ENCODE assay signal across 14 mouse cellular contexts in the genomic region with DNA sequence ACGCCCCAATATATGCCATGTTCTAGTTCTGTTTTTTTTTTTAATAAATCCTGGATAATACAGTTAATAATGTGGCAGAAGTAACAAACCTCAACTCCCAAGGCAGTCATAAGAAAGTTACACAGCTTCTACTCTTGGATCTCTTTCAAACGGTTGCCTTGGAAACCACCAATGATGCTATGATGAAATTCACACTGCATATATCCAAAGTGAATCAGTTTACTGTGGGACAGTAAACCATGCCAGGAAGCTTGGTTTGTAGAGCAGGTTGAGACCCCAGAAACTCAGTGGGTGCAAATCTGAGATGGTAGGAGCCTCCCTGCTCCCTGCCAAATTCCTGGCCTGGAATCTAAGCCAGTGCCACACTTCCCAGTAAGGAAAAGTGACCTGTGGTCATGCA.
DNase-seq lines count a peak whose midpoint lies in the region; ATAC-seq and TF ChIP-seq lines count a peak whose summit lies in the region.
"Had no signal": no experiment of that assay in that cellular context is flagged by ENCODE, and none has a peak within 500 bp of the region (broad histone marks: within the 10 kb centered on the region; RNA-seq: fewer than 3 reads in every experiment).

No protein-coding gene starts in this region.

- no peak for DNase-seq in frontal cortex, postnatal 25 days (ENCODE audit: low spot score in 2 of 2)
- DNase-seq in limb, embryonic 14.5 days (ENCODE audit: low spot score) = peak; percentile 11
- DNase-seq in limb, embryonic 10.5 days (ENCODE audit: low spot score) = no peak
- DNase-seq in brain, embryonic 14.5 days (ENCODE audit: low read depth) = peak; percentile 75
- peak; percentile 43 to 67 for DNase-seq in right cerebral cortex, postnatal 10 days (ENCODE audit: low spot score in 2 of 2)
- no peak for DNase-seq in urinary bladder, postnatal 14 days (ENCODE audit: low spot score)
- DNase-seq: gastrocnemius, postnatal 25 days; lung, postnatal 4 days; thymus, postnatal 36 days had no signal

- no peak overlapping the region for H3K9ac ChIP-seq in limb, embryonic 14.5 days (ENCODE audit: low read depth, low read length, severe bottlenecking)
- H3K9ac ChIP-seq: hindbrain, embryonic 15.5 days; liver, embryonic 14.5 days; stomach, embryonic 15.5 days had no signal

- no peaks in the 10 kb centered on the region for H3K36me3 ChIP-seq in limb, embryonic 14.5 days (ENCODE audit: control insufficient read depth, insufficient read depth, low read length)
- no peaks in the 10 kb centered on the region for H3K36me3 ChIP-seq in limb, embryonic 10.5 days
- H3K36me3 ChIP-seq: hindbrain, embryonic 15.5 days; stomach, embryonic 15.5 days had no signal

- no peaks in the 10 kb centered on the region for H3K4me1 ChIP-seq in limb, embryonic 14.5 days (ENCODE audit: control insufficient read depth, insufficient read depth, low read length)
- H3K4me1 ChIP-seq in limb, embryonic 10.5 days = no peaks in the 10 kb centered on the region
- H3K4me1 ChIP-seq: hindbrain, embryonic 15.5 days; stomach, embryonic 15.5 days had no signal

- no peaks in the 10 kb centered on the region for H3K27me3 ChIP-seq in limb, embryonic 14.5 days (ENCODE audit: control insufficient read depth, insufficient read depth, low read length)
- no peaks in the 10 kb centered on the region for H3K27me3 ChIP-seq in limb, embryonic 10.5 days (ENCODE audit: low read depth, poor library complexity, severe bottlenecking)
- H3K27me3 ChIP-seq: hindbrain, embryonic 15.5 days; stomach, embryonic 15.5 days had no signal

- no peak for TF ChIP-seq CTCF in brain, embryonic 14.5 days (IDR thresholded peaks at IDR 0.05; ENCODE audit: borderline replicate concordance, extremely low read depth, insufficient read depth, insufficient read length)

- H3K9me3 ChIP-seq in limb, embryonic 14.5 days (ENCODE audit: control insufficient read depth, low read length) = no peaks in the 10 kb centered on the region
- peaks cover 2% of the 10 kb centered on the region; the same call in 1 of the 2 replicates for H3K9me3 ChIP-seq in limb, embryonic 10.5 days (replicated peaks)
- H3K9me3 ChIP-seq: hindbrain, embryonic 15.5 days; stomach, embryonic 15.5 days had no signal

- H3K27ac ChIP-seq in limb, embryonic 14.5 days (replicated peaks; ENCODE audit: low read depth, low read length) = no peak overlapping the region
- H3K27ac ChIP-seq in limb, embryonic 10.5 days = no peak overlapping the region
- H3K27ac ChIP-seq: hindbrain, embryonic 15.5 days; kidney, postnatal 0 days; liver, embryonic 14.5 days; stomach, embryonic 15.5 days had no signal

- WGBS in limb, embryonic 14.5 days = 68% methylated on average over 2 of the region's 2 CpGs
- 86% methylated on average over 2 of the region's 2 CpGs for WGBS in limb, embryonic 10.5 days

- no peak overlapping the region for H3K4me2 ChIP-seq in limb, embryonic 14.5 days (replicated peaks; ENCODE audit: low read depth, low read length, severe bottlenecking)
- H3K4me2 ChIP-seq: hindbrain, embryonic 15.5 days; stomach, embryonic 15.5 days had no signal

- TF ChIP-seq POLR2A in limb, embryonic 14.5 days (IDR thresholded peaks at IDR 0.05; ENCODE audit: borderline replicate concordance, extremely low read depth, insufficient read depth, insufficient read length) = no peak
- no peak for TF ChIP-seq POLR2A in brain, embryonic 14.5 days (IDR thresholded peaks at IDR 0.05; ENCODE audit: borderline replicate concordance, extremely low read depth, insufficient read depth, insufficient read length, poor library complexity, severe bottlenecking)

- no peak overlapping the region for H3K4me3 ChIP-seq in limb, embryonic 14.5 days (replicated peaks; ENCODE audit: low read length)
- no peak overlapping the region for H3K4me3 ChIP-seq in limb, embryonic 10.5 days
- H3K4me3 ChIP-seq: hindbrain, embryonic 15.5 days; stomach, embryonic 15.5 days had no signal

- ATAC-seq in frontal cortex, adult (ENCODE audit: low TSS enrichment) = peak; percentile 74; the same call in 1 of the 2 replicates
- ATAC-seq in limb, embryonic 14.5 days (ENCODE audit: low FRiP score, low read depth) = no peak

Comparison
In these comparisons a context has a peak if more than half of its experiments do, and no peak if none do; other contexts are left out.
1. DNase-seq: peak in limb, embryonic 14.5 days (single experiment), brain, embryonic 14.5 days (single experiment) and right cerebral cortex, postnatal 10 days (2 of 2); none in frontal cortex, postnatal 25 days (0 of 2), limb, embryonic 10.5 days (single experiment) and urinary bladder, postnatal 14 days (single experiment).